ENCODE assay signal across 8 mouse cellular contexts in the genomic region with DNA sequence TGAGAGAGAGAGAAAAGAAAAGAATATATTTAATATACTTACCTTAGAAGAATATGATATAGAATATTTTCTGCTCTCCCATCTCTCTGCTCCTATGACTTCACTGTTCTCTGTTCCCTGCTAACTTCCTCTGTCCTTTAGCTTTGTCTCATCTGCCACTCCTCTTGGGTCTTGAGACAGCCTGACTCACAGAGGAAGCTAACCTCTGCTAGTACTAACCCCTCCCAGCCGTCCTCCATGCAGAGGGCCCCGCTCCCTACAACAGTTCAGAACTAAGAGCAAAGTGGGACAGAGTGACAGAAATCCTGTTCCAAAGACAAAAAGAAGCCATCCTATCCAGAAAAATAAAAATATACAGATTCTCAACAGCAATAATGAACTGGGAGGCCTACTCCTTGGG. TPM values are rescaled to one million over a fixed set of nuclear protein-coding genes. Genes with fewer than 3 reads are reported as not detected.
DNase-seq lines count a peak whose midpoint lies in the region; ATAC-seq and TF ChIP-seq lines count a peak whose summit lies in the region.
"Had no signal": no experiment of that assay in that cellular context is flagged by ENCODE, and none has a peak within 500 bp of the region (broad histone marks: within the 10 kb centered on the region; RNA-seq: fewer than 3 reads in every experiment).

A gene (minus strand): TSS at position 126 of the 400 bp plus-strand sequence.

- ATAC-seq in erythroblast, adult 5-6 weeks (replicated peaks; ENCODE audit: low FRiP score, poor library complexity, severe bottlenecking) = no peak
- ATAC-seq in intestine, embryonic 15.5 days = no peak
- ATAC-seq in frontal cortex, adult (ENCODE audit: low TSS enrichment) = no peak

- H3K27me3 ChIP-seq in testis, adult 2 months (ENCODE audit: control insufficient read depth, insufficient read depth, low read length) = no peaks in the 10 kb centered on the region
- no peaks in the 10 kb centered on the region for H3K27me3 ChIP-seq in intestine, embryonic 15.5 days (replicated peaks)
- no peaks in the 10 kb centered on the region for H3K27me3 ChIP-seq in midbrain, embryonic 10.5 days (ENCODE audit: low read depth, poor library complexity, severe bottlenecking)

- H3K4me3 ChIP-seq in testis, adult 2 months (ENCODE audit: control insufficient read depth, low read depth, low read length) = no peak within 1 kb of the TSS
- no peak within 1 kb of the TSS for H3K4me3 ChIP-seq in intestine, embryonic 15.5 days (replicated peaks)
- no peak within 1 kb of the TSS for H3K4me3 ChIP-seq in midbrain, embryonic 10.5 days
- H3K4me3 ChIP-seq: erythroblast, embryonic 14.5 days had no signal

- H3K9ac ChIP-seq in intestine, embryonic 15.5 days = no peak within 1 kb of the TSS

- DNase-seq in testis, postnatal 14 days (ENCODE audit: low spot score) = no peak
- no peak for DNase-seq in midbrain, embryonic 10.5 days (ENCODE audit: low spot score)
- DNase-seq in right cerebral cortex, adult 2 months (ENCODE audit: low spot score in 2 of 2) = no peak

- 77% methylated on average over 2 of the region's 2 CpGs for WGBS in intestine, embryonic 15.5 days
- 79% methylated on average over 2 of the region's 2 CpGs for whole genome bisulfite sequencing in midbrain, embryonic 10.5 days

- no peak within 1 kb of the TSS for H3K4me2 ChIP-seq in intestine, embryonic 15.5 days (replicated peaks)

- TF ChIP-seq CTCF in testis, adult 2 months (IDR thresholded peaks at IDR 0.05; ENCODE audit: control insufficient read depth, insufficient read depth, insufficient replicate concordance, low read depth, low read length) = no peak

- H3K36me3 ChIP-seq in testis, adult 2 months (ENCODE audit: control insufficient read depth, insufficient read depth, low read length) = no peaks in the 10 kb centered on the region
- no peaks in the 10 kb centered on the region for H3K36me3 ChIP-seq in intestine, embryonic 15.5 days
- H3K36me3 ChIP-seq in midbrain, embryonic 10.5 days = no peaks in the 10 kb centered on the region

- H3K4me1 ChIP-seq in testis, adult 2 months (ENCODE audit: control insufficient read depth, insufficient read depth, low read length) = no peaks in the 10 kb centered on the region
- H3K4me1 ChIP-seq in intestine, embryonic 15.5 days (replicated peaks) = peaks cover 9% of the 10 kb centered on the region; the same call in 1 of the 2 replicates
- H3K4me1 ChIP-seq in midbrain, embryonic 10.5 days = peaks cover 6% of the 10 kb centered on the region

- no peaks in the 10 kb centered on the region for H3K9me3 ChIP-seq in intestine, embryonic 15.5 days
- H3K9me3 ChIP-seq in midbrain, embryonic 10.5 days (replicated peaks) = no peaks in the 10 kb centered on the region

- TF ChIP-seq POLR2A in testis, adult 2 months (IDR thresholded peaks at IDR 0.05; ENCODE audit: control insufficient read depth, low read depth, low read length) = no peak

- no peak within 1 kb of the TSS for H3K27ac ChIP-seq in testis, adult 2 months (ENCODE audit: control insufficient read depth, insufficient read depth, low read depth, low read length)
- no peak within 1 kb of the TSS for H3K27ac ChIP-seq in intestine, embryonic 15.5 days
- no peak within 1 kb of the TSS for H3K27ac ChIP-seq in midbrain, embryonic 10.5 days (replicated peaks)

RNA-seq across cellular contexts. Expression of the gene that starts here (rescaled TPM):
- 6.2 and 11.3 TPM in 2 replicates for polyA plus RNA-seq in testis, adult 2 months (2012; rRNA removed)
- 18.4 and 22.2 TPM in 2 replicates for total RNA-seq in erythroblast, adult 5-6 weeks (2015; ENCODE audit: low replicate concordance)
- total RNA-seq in erythroblast, adult 5-6 weeks (2017; ENCODE audit: low replicate concordance) = 17.0 and 27.6 TPM in 2 replicates
- 20.0 and 20.5 TPM in 2 replicates for polyA plus RNA-seq in intestine, embryonic 15.5 days (2015; fragmentation: Nextera tagmentation; extraction: Ambion mirVana)
- 19.4 and 19.5 TPM in 2 replicates for polyA plus RNA-seq in midbrain, embryonic 10.5 days (2016; fragmentation: Nextera tagmentation; extraction: Ambion mirVana)
